Mouse (Mus musculus) thymus, adult 18-20 months (tissue): ENCODE measurements around the gene Aoc2.
A peak's percentile ranks its signal among the peaks of the same experiment; 100 is the strongest.
"Not testable (repeated sequence)": the region's sequence is repeated elsewhere in the genome, so short reads cannot be mapped to it uniquely, and the experiment has no call there.

Experiments used
- DNase-seq, 2 experiments: peaks; one replicate each; pipeline ENCODE4 v3.0.0; 2022; ENCODE audit warnings: mixed read lengths in 2 of 2

Aoc2 gene

DNA sequence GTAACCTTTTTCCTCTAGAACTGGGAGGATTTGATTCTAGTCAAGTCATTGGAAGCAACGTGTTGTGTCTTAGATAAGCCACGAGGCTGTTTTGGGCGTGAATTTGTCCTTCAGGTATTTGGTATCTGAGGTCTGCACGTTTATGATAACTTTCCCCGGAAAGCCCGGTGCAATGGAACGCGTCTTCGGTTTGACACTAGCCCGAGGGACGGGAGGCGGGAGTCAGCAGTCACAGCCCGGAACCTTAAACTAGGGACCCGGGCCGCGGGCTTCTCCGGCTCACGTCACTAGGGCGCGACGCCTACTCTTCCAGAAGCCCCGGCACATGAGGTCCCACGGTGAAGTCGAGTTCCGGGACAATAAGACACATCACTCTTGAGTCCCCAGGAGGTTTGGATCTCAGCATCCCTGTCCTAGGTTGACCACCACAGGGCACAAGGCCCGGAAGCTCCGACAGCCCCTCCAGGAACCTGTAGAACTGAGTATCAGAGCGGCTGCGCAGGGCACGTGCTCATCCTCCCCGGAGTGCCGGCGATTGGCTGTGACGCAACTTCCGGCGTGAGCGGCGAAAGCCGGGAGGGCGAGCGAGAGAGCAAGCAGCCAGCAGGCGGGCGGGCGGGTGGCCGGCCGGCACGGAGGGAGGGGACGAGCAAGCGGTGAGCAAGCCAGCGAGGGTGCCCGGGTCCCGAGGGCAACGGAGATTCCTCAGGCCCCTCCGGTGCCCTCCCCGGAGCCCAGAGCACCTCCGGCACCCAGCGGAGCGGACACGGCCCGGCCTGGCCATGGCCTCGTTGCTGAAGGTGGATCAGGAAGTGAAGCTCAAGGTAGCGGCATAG lies 9.0 kb upstream of the Aoc2 start, which contains the start of gene Psme3:
Psme3 (plus strand) TSS at position 549 of the 836 bp plus-strand sequence.
- peak; percentile 83 to 85 for DNase-seq

DNA sequence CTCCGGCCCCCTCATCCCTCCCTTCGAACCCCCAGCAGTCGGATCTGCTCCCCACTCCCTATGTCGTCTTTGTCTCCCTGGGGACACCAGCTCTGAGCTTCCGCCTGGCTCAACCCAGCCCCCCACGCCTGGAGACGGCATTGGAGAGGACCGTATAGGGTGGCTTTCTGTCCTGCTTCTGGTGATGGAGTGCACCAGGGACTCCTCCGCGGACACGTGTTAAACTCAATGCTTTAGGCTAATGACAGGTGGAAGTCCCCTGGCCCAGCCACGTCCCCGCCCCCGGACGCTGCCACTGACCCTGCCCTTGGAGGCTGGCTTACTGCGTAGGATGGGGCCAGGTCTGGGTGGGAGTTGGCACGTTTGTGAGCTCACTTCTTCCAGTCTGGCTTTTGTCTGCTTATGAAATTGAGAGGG lies 8.4 kb upstream of the Aoc2 start:
- DNase-seq: no peak

DNA sequence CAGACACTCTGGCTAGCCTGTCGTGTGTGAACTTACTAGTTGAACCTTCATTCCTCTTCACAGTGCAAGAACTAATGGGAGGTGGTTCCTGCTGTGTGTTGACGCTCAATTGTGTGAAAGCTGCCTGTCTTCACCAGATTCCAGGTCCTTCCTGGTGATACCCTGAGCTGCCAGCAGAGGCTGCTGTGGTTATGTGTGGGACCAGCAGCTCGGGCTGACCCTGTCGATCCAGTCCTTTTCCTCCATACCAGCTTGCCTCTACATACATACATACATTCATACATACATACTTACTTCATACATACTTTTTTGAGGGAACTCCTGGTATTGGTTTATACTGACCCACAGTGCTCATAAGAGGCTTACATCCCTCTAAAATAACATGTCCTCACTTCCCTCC lies 1.3 kb upstream of the Aoc2 start:
- DNase-seq: peak in 1 of 2 experiments; percentile 24

DNA sequence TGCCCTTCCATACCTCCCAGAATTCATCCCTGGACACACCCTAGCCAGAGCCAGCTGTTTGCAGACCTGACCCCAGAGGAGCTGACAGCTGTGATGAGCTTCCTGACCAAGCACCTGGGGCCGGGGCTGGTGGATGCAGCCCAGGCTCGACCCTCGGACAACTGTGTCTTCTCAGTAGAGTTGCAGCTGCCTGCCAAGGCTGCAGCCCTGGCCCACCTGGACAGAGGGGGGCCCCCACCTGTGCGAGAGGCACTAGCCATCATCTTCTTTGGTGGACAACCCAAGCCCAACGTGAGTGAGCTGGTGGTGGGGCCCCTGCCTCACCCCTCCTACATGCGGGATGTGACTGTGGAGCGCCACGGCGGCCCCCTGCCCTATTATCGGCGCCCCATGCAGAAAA lies 338 bp downstream of the Aoc2 start:
- not testable (repeated sequence) for DNase-seq

DNA sequence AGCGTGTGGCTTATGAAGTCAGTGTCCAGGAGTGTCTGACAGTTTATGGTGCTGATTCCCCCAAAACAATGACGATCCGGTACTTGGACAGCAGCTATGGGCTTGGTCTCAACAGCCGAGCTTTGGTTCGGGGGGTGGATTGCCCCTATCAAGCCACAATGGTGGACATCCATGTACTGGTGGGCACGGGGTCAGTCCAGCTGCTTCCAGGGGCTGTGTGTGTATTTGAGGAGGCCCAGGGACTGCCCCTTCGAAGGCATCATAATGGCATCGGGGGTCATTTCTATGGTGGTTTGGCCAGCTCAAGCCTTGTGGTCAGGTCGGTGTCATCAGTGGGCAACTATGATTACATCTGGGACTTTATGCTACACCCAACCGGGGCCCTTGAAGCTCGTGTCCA lies 1.3 kb downstream of the Aoc2 start:
- DNase-seq: no peak

DNA sequence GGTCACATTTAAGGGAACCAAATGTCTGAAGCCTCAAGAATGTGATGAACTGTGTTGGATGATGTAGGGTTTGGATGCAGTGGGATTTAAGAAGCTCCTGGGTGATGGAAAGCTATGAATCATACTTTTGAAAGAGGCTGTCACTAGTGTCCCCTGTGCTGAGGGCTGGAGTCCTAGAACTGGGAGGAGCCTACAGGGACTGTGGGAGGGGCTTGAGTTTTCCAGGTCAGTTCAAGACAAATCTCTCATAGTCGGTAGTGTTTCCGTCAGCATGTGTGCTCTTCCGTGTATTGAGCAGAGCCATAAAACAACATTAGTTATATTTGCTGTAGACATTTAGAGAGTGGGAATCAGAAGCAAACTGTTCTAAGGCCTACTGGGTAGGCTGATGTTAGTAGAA lies 2.4 kb downstream of the Aoc2 start:
- no peak for DNase-seq

DNA sequence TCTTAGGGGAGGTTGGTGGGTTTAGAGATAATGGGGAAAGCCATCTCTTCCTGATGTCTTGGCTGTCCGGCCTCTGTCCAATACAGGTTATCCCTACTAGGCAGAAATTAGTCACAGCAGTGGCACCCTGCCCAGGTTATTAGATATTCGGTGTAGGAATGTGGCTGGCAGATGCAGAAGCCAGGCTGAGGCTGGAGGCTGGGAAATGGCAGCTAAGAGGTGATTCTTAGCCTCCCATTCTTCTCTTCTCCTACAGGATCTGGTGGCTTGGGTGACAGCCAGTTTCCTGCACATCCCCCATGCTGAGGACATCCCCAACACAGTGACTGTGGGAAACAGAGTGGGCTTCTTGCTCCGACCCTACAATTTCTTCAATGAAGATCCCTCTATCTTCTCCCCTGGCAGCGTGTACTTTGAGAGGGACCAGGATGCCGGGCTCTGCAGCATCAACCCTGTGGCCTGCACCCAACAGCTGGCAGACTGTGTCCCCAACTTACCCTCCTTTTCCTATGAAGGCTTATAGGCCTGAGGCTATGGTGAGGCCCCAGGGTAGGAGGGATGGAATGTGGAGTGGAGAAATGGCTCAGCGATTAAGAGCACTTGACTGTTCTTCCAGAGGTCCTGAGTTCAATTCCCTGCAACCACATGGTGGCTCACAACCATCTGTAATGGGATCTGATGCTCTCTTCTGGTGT lies 4.2 kb downstream of the Aoc2 start:
- DNase-seq: no peak

DNA sequence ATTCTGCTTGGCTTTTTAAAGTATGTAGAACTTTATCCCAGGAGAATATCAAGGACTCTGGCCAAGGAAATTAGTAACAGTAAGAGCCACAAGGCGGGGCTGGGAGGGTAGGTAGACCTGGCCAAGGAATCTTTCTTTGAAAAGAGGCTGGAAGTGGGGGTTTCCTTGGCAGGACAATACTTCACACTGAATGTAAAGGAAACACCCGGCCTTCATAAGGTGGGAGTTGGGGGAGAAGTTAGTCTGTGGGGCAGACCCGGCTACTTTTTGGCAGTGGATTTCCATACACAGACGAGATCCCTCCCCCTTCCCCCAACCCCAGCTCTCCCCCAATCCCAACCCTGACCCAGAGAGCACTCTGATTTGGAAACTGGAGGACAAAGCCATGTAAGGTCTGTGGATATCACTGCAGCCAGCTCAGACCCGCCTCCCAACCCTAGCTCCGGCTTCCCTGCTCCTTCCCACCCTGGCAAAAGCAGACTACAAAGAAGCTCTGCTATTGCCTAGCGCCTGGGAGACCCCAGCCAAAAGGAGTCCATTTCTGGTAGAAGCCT lies 5.6 kb downstream of the Aoc2 start, which contains the start of gene Aoc3:
Aoc3 (plus strand) TSS at position 235 of the 554 bp plus-strand sequence.
- DNase-seq: no peak

DNA sequence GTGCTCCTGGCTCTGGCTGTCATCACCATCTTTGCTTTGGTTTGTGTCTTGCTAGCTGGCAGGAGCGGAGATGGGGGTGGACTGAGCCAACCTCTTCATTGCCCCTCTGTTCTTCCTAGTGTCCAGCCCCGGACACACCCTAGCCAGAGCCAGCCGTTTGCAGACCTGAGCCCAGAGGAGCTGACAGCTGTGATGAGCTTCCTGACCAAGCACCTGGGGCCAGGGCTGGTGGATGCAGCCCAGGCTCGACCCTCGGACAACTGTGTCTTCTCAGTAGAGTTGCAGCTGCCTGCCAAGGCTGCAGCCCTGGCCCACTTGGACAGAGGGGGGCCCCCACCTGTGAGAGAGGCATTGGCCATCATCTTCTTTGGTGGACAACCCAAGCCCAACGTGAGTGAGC lies 6.1 kb downstream of the Aoc2 start:
- not testable (repeated sequence) for DNase-seq

DNA sequence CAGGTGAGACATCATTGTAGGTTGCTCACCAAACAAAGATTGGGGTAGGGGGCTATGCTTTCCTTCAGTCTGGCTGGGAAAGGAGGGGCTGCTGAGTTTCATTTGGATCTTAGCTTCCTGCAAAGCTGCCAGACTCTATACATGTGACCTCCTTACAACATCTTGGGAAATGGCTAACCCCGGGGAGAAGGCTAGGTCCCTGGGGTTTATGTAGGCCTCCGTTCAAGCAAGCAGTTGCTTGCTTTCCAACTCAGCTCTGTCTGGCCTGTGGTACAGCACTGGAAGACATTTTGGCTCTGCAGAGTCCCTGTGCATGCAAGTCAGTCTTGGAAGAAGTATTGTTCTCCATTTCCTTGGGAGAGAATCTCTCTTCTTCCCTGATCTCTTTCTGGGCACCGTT lies 7.7 kb downstream of the Aoc2 start:
- no peak for DNase-seq

DNA sequence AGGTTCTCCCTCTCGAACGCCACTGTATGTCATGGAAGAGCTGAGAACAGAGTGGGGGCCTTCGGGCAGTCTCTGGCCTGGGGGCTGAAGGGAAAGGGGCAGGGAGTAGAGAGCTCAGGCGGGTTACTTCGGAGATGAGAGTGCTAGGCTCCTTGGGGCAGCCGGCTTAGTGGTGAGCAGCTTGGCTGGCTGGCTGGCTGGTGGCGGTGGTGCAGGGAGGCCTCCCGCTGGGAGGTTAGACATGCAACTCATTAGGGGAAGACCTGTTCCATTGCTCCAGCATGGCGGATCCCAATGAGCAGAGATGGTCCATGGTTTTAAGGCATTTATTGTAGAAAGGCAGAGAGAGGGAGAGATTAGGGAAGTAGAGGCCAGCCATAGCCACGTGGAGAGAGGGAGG lies 9.2 kb downstream of the Aoc2 start:
- DNase-seq: no peak

DNA sequence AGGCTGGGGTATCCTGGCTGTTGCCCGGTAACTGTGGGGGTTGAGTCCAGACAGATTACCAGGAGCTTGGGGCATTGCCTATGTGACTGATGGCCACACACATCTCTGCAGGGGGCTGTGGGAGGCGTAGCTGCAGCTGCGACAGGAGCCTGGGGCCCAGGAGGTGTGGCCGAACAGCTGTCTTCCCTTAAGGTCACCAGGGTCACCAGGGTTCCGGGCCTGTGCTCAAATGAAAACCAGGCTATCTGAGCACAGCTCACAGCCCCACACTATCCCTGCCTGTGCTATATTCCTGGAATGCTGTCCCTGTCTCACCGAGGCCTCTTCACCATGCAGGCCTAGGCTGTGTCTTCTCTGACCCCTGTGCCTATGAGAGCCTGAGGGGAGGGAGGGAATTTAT lies 9.7 kb downstream of the Aoc2 start:
- no peak for DNase-seq

DNA sequence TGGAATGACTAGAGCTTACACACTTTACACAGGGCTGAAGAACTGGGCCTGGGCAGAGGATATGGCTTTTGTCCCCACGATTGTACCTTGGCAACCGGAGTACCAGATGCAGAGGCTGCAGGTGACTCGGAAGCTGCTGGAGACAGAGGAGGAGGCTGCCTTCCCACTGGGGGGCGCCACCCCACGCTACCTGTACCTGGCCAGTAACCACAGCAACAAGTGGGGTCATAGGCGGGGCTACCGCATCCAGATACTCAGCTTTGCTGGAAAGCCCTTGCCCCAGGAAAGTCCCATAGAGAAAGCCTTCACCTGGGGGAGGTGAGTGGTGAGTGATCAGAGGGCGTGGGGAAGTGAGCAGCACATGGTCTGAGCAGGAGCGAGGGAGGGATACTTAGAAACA lies 10.8 kb downstream of the Aoc2 start:
- no peak for DNase-seq

DNA sequence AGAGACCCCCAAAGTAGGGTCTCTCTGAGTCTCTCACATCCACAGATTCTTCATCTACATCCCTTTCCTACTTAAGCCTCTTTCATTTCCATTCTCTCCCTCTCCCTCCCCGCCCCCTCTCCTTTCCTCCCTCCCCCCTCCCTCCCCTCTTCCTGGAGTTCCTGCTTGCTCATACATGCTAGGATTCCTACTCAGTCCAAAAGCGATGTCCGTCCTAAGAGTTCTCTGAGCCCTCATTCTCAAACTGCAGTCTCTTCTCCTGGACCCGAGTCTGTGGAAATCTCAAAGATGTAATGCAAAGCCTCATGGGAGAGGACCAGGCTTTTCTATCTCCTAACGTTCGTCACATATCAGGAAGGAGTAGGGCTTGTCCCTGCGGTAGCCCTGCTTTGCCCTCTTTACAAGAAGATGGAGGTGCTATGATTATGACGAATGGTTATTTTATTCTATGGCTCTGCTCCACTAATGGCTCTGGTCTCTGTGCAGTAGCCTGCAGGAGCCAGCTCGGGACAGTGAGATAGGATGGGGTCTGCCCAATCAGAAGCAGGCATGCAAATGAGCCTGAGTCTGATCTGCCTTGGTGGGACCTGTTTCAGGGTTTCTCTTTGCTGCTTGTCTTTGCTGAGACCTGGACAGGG lies 13.4 kb downstream of the Aoc2 start:
- DNase-seq: no peak

DNA sequence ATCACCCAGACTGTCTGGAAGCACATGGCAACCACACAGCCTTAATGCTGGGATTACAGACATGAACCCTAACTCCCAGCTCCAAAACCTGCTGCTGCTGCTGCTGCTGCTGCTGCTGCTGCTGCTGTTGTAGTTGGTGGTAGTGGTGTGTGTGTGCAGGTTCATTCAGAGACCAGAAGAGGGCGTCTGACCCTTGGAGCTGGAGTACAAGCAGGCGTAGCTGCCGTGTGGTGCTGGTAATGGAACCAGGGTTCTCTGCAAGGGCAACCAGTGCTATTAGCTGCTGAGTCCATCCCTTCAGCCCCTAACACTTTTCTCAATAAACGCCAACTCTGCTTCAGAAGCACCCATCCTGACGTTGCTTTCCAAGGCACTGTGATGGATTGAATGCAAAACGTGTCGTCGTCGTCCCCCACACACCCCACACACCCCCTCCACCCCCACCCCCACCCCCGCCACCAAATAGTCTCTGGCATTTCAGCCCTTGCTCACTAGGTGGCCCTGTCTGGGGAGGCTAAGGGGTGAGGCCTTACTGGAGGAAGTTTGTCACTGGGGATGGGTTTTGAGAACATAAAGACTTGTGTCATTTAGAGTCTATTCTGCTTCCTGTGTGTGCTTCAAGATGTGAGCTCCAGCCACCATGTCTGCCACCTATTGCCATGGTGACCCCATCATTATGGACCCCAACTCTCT lies 22.4 kb downstream of the Aoc2 start:
- no peak for DNase-seq

DNA sequence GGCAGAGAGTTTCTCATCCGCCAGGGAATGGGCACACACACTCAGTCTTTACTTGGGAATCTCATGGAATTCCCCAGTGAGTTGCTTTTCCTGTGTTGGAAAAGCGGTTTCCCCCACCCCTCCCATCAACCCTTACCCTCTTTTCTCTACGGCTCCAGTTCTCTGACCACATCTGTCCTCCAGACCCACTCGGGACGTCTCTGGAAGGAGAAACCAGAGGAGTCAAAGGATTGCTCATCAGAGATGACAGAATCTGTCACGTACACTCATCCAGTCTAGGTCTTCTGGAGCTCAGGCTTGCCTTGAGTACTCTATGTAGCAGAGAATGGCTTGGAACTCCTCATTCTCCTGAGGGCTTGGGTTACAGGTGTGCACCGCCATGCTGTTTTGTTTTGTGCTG lies 23.9 kb downstream of the Aoc2 start:
- DNase-seq: no peak

DNA sequence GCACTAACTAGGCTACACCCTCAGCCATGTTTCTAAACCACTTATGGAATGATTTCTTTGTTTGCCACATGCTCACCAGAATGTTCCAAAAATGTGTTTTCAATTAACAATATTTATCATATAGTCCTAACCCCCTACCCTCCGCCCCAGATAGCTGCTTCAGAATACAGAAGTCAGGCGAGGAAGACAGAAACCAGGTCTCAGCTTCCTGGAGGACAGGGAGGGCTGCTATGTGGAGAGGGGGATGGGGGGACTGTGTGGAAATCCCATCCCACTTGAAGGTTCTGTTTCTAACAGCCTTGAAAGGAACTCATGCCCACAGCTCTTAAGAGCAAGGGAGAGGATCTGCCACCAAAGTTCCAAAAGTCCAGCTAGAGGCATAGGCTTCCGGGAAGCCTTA lies 24.4 kb downstream of the Aoc2 start:
- DNase-seq: no peak

DNA sequence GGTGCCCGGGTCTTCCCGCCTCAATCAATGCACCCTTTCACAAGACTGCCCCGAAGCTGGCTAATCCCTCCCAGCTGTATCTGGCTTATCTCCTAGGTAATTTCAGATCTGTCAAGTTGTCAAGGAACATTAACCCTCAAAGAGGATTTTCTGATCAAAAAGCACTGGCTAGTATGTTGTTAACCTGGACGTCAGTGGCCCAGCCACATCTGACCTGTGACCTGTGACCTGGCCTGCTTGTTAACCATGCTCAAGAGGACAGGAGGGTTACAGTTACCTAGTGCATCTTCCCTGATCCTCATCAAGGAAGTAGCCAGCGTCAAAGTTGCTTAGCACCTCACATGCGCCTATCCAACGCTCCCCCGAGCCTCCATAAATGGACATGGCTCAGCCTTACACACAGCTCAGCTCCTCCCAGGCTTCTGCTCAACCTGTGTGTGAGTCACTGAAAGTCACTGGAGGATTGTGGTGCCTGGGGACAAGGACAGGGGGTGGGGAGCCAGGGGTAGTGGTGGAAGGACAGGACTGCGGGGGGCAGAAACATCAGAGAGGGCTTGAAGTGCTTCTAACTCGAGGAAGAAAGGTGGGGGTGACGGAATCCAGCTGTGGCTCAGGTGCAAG lies 26.3 kb downstream of the Aoc2 start:
- DNase-seq: no peak

DNA sequence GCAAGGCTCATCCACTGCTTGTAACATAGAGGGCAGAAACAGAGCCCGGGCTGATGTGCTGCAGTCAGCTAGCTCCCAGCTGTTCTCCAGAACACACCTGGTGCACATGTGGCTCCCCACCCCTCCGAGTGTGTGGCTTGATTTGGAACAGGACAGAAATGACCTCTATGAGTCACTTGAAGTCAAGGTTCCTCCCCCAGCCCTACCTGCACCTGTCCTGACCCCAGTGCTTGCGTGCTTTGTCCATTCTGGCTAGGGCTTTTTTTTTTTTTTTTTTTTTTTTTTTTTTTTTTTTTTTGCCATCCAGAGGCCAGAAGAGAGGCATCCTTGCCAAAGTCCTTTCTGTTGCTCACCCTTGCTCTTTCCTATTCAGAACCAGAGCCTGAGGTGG lies 26.9 kb downstream of the Aoc2 start:
- no peak for DNase-seq

DNA sequence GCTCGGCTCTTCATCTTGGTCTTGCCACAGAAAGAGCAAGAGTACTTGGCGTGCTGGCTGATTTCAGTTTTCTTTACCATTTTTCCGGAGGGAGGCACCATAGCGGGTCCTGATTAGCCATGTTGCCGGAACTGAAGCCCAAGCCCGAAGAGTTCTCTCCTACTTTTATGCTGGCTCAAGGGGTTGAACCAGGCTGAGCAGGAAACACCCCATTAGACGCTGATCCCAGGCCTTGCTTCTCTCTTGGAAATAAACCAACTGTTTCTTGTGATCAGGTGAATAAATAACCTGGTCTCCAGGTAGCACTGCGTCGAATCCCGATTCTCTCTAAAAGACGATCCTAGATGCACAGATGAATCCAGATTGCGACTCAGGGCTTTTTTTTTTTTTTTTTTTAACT lies 28.6 kb downstream of the Aoc2 start:
- DNase-seq: no peak

DNA sequence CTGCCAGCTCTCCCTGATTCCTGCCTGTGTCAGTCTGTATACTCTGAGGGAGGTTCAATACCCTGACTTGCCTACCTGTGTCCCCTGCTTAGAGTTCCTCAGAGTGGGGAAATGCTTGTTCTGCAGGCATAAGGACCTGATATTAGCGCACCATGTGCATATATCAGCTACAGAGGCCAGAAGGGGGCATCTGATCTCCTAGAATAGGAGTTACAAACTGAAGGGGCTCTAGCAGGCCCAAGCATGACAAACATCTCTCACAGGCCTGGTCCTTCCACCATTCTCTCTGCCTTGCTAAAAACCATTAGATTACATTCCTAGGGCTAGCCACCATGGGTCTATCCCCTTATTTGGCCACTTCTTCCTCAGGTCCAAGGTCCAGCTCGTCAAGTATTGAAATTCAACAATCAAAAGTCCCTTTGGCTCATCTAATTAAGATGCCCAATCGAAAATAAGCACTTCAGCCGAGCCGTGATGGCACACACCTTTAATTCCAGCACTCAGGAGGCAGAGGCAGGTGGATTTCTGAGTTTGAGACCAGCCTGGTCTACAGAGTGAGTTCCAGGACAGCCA lies 29.7 kb downstream of the Aoc2 start:
- no peak for DNase-seq

DNA sequence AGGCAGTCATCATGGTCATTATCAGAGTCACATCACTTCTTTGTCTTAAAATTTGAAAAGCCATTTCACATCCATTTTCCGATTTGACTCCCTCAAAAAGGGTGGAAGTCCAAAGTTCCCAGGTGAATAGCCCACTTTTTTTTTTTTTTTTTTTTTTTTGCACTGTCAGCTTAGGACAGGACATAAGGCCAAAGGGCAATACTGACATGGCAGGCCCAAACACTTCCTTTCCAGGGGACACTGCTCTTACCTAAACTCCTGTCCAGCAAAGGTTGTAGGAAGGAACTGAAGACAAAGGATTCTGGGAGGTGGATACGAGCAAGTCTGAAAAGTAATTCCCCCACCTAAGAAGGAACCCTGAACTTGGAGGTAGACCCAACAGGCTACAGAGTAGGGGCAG lies 31.1 kb downstream of the Aoc2 start:
- DNase-seq: no peak
